Mouse (Mus musculus) kidney, postnatal 4 days (tissue): ENCODE data around the gene Gimap7.
"Not testable (repeated sequence)": the region's sequence is repeated elsewhere in the genome, so short reads cannot be mapped to it uniquely, and the experiment has no call there.

Source experiments
- DNase-seq, 2 experiments: peaks; one replicate each; pipeline ENCODE4 v3.0.0; 2021; ENCODE audit warnings: mixed read lengths in 2 of 2

The Gimap7 gene

DNA sequence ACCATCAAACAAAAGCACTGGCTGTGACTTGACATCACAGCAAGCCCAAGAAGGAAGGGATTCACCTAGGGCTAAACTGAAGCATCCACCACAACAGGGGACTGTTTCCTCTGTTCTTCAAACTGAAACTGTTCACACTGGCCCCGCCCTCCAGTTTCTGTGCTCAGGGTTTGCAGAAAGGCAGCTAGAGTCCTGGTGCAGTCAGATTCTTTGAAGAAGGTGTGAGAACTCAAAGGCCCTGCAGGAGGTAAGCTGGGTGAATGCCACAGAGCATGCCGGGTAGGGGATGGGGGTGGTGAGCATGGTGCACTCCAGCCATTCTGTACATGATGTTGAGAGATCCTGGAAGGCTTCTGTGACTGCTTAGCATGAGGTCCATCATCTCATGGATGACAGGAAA is at the start of gene Gimap7, which contains the start of gene Gm28053:
Gimap7 (plus strand) TSS at position 167 of the 400 bp plus-strand sequence.
Gm28053 (plus strand) TSS at position 153 of the 400 bp plus-strand sequence.
- DNase-seq, result no peak

DNA sequence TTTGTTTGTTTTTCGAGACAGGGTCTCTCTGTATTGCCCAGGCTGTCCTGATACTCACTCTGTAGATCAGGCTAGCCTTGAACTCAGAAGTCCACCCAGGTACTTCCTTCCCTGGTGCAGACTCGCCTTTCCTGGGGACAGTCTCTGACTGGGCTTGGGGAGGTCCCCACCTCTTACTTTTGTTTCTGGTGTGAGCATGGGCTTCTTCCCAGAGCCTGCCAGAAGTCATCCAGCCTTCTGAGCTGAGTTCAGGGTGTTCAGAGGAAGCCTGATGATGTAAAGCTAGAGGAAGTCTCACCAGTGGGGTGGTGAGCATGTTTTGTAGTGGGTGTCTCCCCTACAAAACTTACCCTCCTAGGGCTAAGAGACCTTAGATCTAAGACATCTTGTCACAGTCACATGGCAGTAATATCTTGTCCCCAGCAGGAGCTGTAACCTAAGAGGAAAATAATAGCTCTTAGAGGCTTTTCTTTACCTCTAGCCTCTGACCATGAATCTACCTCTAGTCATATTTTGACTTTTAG is 48.9 kb upstream of the Gimap7 start:
- DNase-seq, result no peak

DNA sequence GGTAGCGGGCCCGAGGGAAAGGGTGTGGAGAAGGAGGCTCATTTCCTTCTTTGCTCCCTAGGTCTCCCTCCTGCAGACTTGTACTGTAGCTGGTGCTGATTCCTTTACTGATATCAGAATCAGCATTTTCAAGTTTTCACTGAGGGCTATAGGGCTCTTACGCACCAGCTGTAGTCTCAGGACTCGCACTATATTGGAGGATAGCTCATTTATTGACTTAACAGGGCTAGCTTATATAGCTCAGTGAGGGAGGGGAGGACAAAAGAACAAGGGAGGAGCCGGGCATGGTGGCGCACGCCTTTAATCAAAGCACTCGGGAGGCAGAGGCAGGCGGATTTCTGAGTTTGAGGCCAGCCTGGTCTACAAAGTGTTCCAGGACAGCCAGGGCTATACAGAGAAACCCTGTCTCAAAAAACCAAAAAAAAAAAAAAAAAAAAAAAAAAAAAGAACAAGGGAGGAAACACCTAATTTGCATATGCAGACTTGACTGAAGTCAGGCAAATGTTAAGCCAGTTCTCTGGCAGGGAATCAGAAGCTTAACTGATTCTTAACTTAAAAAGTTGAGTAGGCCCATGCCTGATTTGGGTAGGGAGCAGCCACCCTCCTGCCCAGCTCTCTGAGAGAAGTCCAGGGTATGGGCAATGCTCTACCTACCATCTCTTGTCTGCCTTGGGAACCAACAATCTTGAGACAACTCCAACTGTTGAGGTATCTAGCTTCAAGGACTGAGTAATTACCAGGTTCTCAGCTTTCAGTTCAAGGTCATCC is 43.9 kb upstream of the Gimap7 start:
- no peak for DNase-seq

DNA sequence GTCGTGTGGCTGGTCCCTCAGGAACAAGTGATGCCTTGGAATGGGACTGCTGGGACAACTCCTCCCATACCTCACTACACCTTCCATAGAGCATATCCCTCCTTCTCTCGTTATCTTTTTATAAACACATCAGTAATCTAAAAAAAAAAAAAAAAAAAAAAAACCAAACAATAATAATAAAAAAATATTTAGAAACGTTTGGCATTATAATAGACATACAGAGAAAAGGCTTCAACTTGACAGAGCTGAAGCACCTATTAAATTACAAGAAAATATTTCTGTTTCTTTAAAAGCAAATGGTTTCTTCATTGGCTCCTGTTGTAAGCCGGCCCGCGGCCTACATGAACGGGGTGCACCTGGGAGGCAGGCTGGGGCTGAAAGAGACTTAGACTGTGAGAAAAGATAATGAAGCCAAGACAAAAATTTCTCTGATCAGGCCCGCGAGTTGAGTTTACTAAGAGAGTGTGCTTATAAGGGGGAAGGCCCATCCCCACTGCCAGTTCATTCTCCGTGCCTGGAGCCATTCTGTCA is 43.0 kb upstream of the Gimap7 start:
- peak in 1 of 2 experiments; percentile 30 for DNase-seq

DNA sequence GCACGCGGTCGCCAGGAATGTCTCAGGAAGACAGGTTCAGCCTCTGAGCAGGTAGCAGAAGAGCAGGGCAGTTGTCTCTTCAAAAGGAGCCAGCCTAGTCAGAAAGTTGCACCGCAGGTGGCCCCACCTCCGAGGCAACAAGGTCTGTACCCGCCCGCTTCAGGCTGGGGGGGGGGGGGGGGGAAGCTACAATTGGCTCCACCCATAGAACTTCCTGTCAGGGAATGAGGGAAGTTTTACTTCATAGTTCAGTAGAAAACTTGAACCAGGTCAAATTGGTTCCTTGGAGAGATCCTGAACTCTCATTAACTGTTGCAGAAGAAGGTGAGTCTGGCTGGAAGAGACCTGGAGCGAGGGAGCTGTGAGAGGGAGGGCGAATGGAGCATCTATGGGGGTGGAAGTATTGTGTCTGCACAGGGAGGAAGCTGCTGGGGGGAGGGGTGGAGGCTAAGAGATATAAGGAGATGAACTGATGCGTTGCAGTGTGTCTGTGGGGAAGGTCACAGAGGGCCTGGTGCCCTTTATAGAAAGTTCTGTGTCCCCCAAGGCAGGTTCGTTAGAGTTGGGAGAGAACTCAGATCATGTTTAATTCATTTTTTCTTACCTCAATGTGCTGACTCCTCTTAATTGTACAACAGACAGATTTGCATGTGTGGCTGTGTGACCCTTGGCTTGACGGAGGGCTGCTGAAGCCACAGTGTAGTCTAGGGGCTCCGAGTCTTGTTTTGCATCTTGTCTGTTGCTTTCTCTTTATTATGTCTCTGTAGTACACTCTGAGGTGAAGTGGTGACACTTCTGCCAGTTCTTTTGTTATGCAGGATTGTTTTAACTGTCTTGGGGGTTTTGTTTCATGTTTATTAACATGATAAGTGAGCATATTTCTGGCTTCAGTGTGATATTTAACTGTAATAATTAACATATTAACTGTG is 42.2 kb upstream of the Gimap7 start, which contains the start of gene Gimap9:
Gimap9 (plus strand) TSS at position 199 of the 929 bp plus-strand sequence.
- DNase-seq, result peak; percentile 50 to 70

DNA sequence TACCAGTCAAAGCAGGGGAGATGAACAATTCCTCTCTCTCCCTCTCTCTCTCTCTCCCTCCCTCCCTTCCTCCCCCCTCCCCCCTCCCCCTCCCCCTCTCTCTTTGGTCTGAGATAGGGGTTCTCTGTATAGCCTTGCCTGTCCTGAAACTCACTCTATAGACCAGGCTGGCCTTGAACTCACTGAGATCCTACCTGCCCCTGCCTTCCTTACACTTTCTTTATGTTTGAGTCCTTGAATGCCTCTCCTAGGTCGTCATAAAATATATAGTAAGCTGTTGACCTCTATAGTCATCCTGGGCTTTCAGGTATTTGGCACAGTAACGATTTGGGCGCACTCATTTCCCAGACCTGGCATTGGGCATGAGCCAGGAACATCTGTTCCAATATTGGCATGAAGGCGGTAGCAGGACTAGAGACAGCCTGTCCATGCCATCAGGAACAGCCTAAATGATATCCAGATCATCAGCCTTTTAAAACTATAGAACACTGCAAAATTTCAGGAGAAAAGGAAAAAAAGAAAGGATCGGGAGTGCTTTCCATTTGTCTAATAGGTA is 41.5 kb upstream of the Gimap7 start:
- no peak for DNase-seq

DNA sequence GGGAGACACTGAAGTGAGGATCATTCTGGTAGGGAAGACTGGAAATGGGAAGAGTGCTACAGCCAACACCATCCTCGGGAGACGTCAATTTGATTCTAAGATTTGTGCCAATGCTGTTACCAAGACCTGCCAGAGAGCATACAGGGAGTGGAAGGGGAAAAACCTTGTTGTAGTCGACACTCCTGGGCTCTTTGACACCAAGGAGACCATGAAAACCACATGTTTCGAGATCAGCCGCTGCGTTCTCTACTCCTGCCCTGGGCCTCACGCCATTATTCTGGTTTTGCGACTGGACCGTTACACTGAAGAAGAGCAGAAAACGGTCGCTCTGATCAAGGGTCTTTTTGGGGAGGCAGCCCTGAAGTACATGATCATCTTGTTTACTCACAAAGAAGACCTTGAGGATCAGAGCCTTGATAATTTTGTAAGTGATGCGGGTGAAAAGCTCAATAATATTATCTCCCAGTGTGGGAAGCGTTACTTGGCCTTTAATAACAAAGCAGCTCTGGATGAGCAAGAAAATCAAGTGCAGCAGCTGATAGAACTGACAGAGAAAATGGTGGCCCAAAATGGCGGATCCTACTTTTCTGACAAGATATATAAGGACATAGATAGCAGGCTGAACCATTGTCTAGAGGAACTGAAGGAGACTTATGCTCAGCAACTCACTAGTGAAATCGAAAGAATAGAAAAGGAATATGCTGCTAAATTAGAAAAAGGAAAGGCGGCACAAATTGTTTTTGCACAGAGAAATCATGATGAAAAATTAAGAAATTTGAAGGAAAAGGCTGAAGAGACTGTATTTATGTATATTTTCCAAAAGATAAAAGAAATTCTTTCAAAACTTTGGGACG is 40.7 kb upstream of the Gimap7 start:
- no peak for DNase-seq

DNA sequence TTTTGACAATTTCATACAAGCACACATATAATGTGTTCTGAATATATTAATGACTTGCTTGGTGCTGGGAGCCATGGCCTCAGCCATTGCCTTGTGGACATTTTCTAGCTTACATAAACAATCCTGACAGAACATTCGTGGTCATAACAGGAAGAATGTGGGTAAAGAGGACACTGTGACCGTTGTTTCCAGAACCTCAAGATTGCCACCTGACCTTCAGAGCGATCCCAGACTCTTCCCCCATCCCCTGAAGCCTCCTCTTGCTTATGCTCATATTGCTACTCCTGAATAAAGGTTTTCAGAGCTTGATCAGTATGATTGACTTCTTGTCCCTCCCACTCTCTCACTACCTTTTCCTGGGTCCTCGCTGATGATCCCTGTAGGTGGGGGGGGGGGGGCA is 40.0 kb upstream of the Gimap7 start:
- no peak for DNase-seq

DNA sequence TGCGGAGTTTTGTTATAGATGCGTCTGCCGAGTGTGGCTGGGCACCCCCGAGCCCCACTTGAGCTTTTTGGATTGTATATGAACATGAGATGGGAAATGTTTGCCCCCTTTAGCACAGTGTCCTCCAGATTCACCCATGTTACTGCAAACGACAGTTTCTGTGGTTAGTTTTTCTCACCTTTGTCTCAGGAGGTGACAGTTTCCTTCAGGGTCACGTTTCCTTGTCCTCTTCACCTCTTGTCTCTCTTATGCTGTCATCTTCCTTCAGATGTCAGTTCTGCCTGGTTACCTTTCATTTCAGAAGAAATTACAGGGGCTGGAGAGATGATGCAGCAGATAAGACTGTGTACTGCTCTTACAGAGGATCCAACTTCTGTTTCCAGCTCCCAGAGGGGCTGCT is 38.7 kb upstream of the Gimap7 start:
- no peak for DNase-seq

DNA sequence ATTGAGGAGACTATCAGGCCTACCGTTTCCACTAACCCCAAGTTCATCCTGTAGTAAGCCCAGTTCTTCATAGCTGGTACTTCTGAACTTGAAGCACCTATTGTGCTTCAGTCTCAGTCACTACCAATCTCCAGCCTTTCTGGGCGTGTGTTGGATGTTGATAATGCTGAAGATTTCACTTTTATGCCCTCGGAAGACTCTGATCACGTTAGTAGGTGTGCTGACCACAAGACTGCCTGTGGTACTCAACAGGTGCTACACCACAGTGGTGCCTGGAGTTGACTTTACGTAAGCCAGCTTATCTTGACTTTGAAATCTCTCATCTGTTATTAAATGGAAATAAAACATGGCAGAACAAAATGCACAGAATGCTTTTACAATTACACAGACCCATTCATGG is 38.0 kb upstream of the Gimap7 start:
- no peak for DNase-seq

DNA sequence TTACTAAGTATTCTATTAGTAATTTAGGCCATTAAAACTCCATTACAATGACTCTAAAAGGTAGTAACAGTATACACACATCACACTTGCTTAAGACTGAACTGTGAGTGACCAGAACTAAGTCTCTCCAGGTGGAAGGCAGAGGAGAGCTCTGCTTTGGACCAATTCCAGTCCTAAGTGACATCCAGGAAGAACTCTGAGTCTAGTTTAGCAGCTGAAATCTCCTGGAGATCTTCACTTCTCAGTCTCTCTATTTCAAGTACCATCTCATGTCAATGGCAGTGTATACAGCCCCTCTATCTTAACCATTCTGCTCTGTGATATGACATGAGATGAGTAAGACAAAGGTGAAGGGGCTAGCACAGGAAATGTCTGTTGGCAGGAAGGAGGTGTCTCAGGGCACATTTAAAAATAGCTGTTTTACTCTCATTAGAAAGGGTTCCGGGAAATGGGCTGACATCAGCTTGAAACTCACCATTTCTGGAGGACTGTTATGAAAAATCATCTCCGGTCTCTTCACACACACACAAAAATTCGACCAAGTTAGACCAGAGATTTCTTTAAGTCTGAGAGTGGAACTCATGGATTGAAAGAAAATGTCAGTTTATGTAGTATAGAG is 36.8 kb upstream of the Gimap7 start:
- DNase-seq, result no peak

DNA sequence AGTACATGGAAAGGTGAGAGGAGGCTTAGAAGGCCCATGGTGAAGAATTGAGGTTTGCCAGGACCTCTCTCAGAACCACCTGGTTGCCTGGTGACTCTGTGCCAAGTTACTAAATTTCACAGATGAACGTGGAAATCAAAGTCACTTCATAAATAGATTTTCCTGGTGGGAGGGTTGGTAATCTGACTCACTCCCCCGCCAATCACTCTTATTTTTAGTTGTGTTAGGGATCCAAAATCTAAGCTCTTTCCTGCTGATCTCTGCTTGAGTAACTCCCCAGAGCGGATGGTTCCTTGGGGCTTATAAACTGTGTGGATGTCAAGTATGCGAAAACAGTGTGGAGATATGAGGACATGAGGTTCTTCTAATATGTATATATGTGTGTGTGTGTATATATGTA is 36.1 kb upstream of the Gimap7 start:
- DNase-seq, result no peak

DNA sequence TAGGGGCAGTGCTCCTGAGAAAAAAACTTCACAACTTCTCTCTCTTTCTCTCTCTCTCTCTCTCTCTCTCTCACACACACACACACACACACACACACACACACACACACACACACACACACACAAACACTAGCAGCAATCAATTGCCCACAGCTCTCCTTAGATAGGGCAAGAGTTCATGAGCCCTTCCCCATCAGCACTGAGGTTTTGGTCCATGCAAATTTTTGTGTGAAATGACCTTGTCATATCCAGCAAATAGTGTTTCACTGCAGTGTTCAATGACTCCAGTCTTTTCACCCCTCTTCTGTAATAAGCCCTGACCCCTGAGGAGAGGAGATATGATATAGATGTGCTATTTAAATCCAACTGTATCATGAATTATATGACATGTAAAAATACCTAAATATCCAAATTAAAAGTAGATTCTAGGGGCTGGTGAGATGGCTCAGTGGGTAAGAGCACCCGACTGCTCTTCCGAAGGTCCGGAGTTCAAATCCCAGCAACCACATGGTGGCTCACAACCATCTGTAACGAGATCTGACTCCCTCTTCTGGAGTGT is 35.1 kb upstream of the Gimap7 start:
- not testable (repeated sequence) for DNase-seq

DNA sequence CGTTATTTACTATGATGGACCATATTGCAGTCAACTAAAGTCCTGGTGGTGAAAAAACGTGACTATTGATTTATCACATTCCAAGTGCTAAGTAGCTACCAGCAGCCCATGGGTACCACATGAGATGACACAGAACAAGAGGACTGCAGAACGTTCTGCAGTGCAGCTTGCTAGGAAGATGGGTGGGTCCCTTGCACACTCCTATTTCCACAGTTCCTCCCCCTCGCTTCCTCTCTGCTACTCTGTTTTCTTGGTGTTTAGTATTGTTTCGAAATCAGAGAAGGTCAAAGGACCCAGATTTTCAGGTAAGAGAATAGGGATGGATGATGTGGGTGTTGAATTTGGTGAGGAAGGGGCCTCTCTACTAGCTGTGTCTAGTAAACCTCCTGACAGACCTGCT is 34.1 kb upstream of the Gimap7 start, which contains the start of gene Gimap4:
Gimap4 (plus strand) TSS at position 231 of the 400 bp plus-strand sequence.
- no peak for DNase-seq

DNA sequence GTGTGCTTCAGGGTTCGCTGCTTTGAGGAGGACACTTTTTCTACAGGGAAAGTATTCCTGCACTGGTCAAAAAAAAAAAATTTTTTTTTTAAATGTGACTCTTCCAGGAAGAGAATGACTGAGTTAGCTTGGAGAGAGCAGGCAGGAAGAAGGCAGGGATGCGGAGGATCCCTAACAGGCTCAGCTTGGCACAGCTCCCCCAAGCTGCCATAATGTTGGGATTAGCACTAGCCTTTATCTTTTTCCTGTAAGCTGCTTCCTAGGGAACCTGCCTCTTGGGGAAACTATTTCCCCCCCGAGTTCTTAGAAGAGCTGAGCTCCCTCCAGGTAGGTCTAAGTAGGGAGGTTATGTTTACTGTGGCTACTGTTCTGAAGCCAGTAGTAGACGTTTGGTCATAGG is 33.6 kb upstream of the Gimap7 start:
- DNase-seq, result peak in 1 of 2 experiments; percentile 41

DNA sequence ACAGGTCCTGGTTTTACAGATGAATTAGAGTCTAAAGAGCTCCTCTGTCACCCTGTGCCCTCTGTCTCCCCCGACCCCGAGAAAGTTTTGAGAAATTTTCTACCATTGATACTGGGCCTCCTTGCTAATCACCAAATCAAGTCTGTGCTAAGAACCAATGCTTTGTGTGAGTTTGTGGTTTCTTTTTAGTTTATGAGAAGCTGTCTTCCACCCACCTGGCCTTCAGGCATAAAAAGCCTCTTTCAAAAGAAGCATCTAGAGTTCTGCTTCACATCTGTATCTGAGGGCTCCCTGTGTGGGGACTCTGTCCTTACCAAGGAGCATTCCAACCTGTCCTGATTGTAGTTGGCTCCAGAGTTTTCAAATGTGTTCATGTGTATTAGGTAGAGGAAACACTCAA is 33.2 kb upstream of the Gimap7 start:
- DNase-seq, result no peak

DNA sequence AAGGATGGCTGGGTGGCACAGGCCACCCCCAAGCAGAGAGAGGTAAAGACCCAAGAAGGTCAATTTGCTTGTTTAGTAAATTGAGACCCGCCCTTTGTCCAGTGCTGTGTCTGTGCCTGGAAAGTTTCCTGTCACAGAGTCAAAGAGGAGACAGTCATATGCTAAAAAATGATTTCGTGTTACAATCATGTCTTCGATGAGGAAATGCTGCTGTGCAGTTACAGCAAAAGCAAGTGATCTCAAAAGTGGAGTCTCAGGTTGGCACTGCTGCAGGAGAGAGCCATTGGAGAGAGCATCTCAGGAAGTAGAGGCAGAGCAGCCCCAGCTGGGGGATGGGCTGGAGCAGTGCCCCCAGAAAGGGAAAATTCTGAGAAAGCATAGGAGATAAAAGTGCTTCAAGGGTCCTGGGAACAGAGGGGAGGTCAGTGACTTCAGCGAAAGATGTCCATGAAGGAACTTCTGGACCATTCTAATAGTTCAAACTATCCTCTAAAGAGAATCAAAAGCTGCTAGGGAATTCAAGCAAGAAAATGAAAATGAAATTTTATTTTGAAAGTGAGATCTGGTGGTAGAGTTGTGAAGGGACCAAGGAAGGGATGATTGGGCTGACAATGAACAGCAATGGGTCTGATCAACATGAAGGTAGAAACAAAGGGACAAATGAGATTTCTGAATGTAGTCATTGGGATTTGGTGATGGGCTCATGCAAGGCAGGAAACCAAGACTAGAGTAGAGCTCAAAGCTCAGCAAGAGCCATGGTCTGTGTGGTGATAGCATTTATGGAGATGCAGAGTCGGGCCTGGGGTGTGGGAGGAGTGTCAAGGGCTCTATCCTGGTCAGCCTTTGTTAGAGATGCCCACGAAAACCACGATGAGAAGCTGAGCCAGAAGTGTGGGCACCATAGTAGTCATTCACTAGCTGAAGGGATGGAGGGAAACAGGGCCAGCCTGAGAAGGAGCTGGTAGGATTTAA is 32.4 kb upstream of the Gimap7 start:
- DNase-seq, result no peak

DNA sequence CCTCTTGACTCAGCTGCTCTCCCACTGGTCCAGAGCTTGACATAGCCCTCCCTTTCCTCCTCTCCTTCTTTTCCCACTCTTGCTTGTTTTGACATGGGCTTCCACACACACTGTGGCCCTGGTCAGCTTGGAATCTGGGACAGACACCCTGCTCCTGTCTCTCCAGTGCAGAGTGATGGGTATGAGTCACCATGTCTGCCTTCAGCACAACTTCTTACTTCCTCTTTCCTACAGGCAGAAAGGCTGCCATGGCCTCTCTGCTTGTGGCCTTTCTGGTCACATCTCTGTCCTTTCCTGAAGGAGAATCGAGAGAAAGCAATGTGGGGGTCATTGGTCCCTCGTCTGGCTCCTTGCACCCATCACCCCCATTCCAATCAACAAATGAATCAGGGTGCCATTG is 31.3 kb upstream of the Gimap7 start:
- DNase-seq, result no peak

DNA sequence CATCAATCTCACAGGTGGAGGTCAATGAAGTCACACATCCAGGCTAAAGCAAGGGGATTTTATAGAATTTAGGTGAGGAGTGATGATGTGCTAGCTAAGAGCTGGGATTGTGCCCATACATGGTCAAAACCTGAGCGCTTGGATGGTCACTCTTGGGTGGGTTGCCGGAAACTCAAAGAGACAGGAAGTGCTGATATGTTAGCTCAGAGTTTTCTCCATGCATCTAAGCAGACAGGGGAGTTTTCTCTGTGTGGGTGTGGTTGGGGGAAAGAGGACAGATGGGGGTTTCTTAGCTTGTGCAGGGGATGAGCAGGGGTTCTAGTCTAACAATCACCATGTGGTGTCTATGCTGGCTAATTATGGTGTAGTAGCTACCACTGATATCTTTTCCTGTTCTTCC is 29.1 kb upstream of the Gimap7 start:
- DNase-seq, result no peak

DNA sequence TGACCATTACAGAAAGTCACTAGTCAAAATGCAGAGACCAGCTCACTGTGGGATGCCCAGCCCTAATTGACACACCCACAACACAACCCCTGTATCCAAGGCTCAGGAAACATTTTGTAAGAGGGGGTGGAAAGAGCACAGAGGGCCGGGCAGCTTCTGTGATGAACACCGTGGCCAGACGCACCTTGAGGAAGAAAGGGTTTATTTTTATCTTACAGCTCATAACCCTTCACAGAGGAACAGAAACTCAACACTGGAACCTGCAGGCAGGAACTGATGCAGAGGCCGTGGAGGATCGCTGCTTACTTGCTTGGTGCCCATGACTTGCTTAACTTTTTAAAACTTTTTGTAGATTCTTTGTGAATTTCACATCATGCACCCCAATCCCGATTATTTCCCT is 25.5 kb upstream of the Gimap7 start:
- no peak for DNase-seq
